ENCODE assay signal across 19 mouse cellular contexts in the genomic region with DNA sequence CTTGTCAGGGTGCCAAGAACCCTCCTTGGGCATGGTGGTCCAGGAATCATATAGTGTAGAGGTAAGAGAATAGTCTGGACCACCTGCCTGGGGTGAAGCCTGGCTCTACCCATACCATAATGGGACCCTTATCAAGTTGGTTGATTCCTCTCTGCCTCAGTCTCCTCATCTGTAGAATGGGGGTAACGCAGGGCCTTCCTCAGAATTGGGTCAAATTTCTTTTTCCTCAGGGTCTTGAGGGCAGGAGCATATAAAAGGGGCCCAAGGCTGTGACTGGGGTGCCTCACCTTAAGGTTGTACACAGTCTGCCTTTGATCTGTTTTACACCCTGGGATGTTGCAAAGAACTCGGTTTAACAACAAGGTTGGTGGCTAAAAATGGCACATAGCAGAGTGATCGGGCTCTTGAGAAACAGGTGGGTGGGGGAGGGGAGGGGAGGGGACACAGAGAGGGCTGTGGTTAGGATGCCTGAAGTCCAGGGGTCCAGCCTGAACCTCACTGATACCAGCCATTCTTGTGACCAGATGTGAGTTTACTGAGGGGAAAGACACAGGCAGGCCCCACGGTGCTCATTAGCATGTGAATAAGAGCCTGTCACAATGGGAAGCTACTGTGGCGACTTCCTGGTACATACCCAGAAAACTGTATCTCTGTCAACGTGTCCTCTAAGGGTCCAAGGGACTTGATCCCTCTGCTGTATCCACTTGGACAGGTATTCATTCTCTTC. TPM values are rescaled to one million over a fixed set of nuclear protein-coding genes. Genes with fewer than 3 reads are reported as not detected.
A peak's percentile ranks its signal among the peaks of the same experiment; 100 is the strongest.
DNase-seq lines count a peak whose midpoint lies in the region; ATAC-seq and TF ChIP-seq lines count a peak whose summit lies in the region.
"Had no signal": no experiment of that assay in that cellular context is flagged by ENCODE, and none has a peak within 500 bp of the region (broad histone marks: within the 10 kb centered on the region; RNA-seq: fewer than 3 reads in every experiment).

No protein-coding gene starts in this region.

- no peaks in the 10 kb centered on the region for H3K27me3 ChIP-seq in midbrain, embryonic 11.5 days (ENCODE audit: control insufficient read depth, insufficient read depth, low read length)
- no peaks in the 10 kb centered on the region for H3K27me3 ChIP-seq in midbrain, embryonic 14.5 days (ENCODE audit: control insufficient read depth, insufficient read depth, low read length)
- no peaks in the 10 kb centered on the region for H3K27me3 ChIP-seq in myocyte (ENCODE audit: control insufficient read depth, insufficient read depth, insufficient read length)
- H3K27me3 ChIP-seq: midbrain, embryonic 12.5 days had no signal

- no peaks in the 10 kb centered on the region for H3K36me3 ChIP-seq in midbrain, embryonic 11.5 days (ENCODE audit: control insufficient read depth, insufficient read depth, low read length)
- no peaks in the 10 kb centered on the region for H3K36me3 ChIP-seq in midbrain, embryonic 14.5 days (ENCODE audit: control insufficient read depth, insufficient read depth, low read length)
- no peaks in the 10 kb centered on the region for H3K36me3 ChIP-seq in myocyte (ENCODE audit: control insufficient read depth, insufficient read depth)
- H3K36me3 ChIP-seq: midbrain, embryonic 12.5 days had no signal

- ATAC-seq in midbrain, embryonic 11.5 days (ENCODE audit: low FRiP score): no peak
- ATAC-seq in midbrain, embryonic 14.5 days (ENCODE audit: low FRiP score, low TSS enrichment): no peak

- WGBS in midbrain, embryonic 11.5 days: 35% methylated on average over 6 of the region's 6 CpGs
- 26% methylated on average over 6 of the region's 6 CpGs for WGBS in midbrain, embryonic 14.5 days

- no peak overlapping the region for H3ac ChIP-seq in myocyte (ENCODE audit: control insufficient read depth, insufficient read length)

- H3K9me3 ChIP-seq in midbrain, embryonic 11.5 days (ENCODE audit: control insufficient read depth, low read length): no peaks in the 10 kb centered on the region
- H3K9me3 ChIP-seq in midbrain, embryonic 14.5 days (ENCODE audit: control insufficient read depth, low read length): no peaks in the 10 kb centered on the region
- H3K9me3 ChIP-seq: midbrain, embryonic 12.5 days had no signal

- peaks cover 4% of the 10 kb centered on the region; the same call in 1 of the 2 replicates for H3K4me1 ChIP-seq in midbrain, embryonic 11.5 days (ENCODE audit: control insufficient read depth, insufficient read depth, low read length)
- no peaks in the 10 kb centered on the region for H3K4me1 ChIP-seq in midbrain, embryonic 14.5 days (ENCODE audit: control insufficient read depth, insufficient read depth, low read length)

- TF ChIP-seq CTCF in gastrocnemius, adult 2 months (IDR thresholded peaks at IDR 0.05): no peak

- no peaks in the 10 kb centered on the region for H3K79me2 ChIP-seq in myocyte (ENCODE audit: control insufficient read depth, insufficient read depth)

- peak overlapping the region; percentile 68 for H3K27ac ChIP-seq in gastrocnemius, adult 2 months
- no peak overlapping the region for H3K27ac ChIP-seq in midbrain, embryonic 11.5 days (ENCODE audit: low read depth, low read length)
- H3K27ac ChIP-seq in midbrain, embryonic 14.5 days (replicated peaks; ENCODE audit: low read depth, low read length): no peak overlapping the region
- H3K27ac ChIP-seq: midbrain, embryonic 12.5 days had no signal

- DNase-seq in gastrocnemius, adult 2 months: no peak
- DNase-seq in gastrocnemius, postnatal 25 days: no peak
- DNase-seq in midbrain, embryonic 11.5 days (ENCODE audit: low spot score, missing footprints): no peak
- DNase-seq in midbrain, embryonic 14.5 days: no peak
- DNase-seq in thymus, postnatal 4 days: peak; percentile 60
- no peak for DNase-seq in gastrocnemius, adult 8-10 months (ENCODE audit: low spot score in 2 of 2)
- no peak for DNase-seq in kidney, postnatal 36 days
- DNase-seq: adrenal gland, postnatal 36 days; cerebellum, adult 2 months; gastrocnemius, postnatal 10 days; kidney, adult 11 months; kidney, postnatal 4 days; right cerebral cortex, postnatal 4 days had no signal

- no peak overlapping the region for H3K4me2 ChIP-seq in midbrain, embryonic 11.5 days
- no peak overlapping the region for H3K4me2 ChIP-seq in midbrain, embryonic 14.5 days (ENCODE audit: low read length)
- H3K4me2 ChIP-seq in myocyte (ENCODE audit: low read depth): peak overlapping the region; percentile 63
- H3K4me2 ChIP-seq: lung, embryonic 14.5 days; midbrain, embryonic 12.5 days had no signal

- TF ChIP-seq POLR2A in myocyte (IDR thresholded peaks at IDR 0.05; ENCODE audit: insufficient read length, low read depth): no peak

- intact Hi-C loops in gastrocnemius, adult 2 months (cut with DNase I): no loop called here

- H3K9ac ChIP-seq in midbrain, embryonic 11.5 days (ENCODE audit: low read length): peak overlapping the region; percentile 3; the same call in 1 of the 2 replicates
- H3K9ac ChIP-seq in midbrain, embryonic 14.5 days (replicated peaks; ENCODE audit: low read length): no peak overlapping the region
- H3K9ac ChIP-seq: lung, embryonic 14.5 days; midbrain, embryonic 12.5 days had no signal

- H3K4me3 ChIP-seq in gastrocnemius, adult 2 months: no peak overlapping the region
- no peak overlapping the region for H3K4me3 ChIP-seq in midbrain, embryonic 11.5 days (ENCODE audit: low read depth, low read length)
- no peak overlapping the region for H3K4me3 ChIP-seq in midbrain, embryonic 14.5 days (replicated peaks; ENCODE audit: low read depth, low read length)
- no peak overlapping the region for H3K4me3 ChIP-seq in myocyte
- H3K4me3 ChIP-seq: midbrain, embryonic 12.5 days had no signal

TF ChIP-seq in myocyte, 11 proteins besides CTCF, POLR2A, EP300 and RAD21:
- TF ChIP-seq SRF (IDR thresholded peaks at IDR 0.05; ENCODE audit: control insufficient read depth, insufficient read length, low read depth) (no peak), CEBPB (IDR thresholded peaks at IDR 0.05; ENCODE audit: insufficient read depth, poor library complexity, severe bottlenecking) (no peak), E2F4 (IDR thresholded peaks at IDR 0.05; ENCODE audit: insufficient read depth) (no peak), TCF12 (IDR thresholded peaks at IDR 0.05; ENCODE audit: insufficient read depth, poor library complexity, severe bottlenecking) (no peak), MYOD1 (IDR thresholded peaks at IDR 0.05; ENCODE audit: control insufficient read depth in 1 of 3, insufficient read length in 2 of 3, low read depth in 2 of 3) (peak in 1 of 3 experiments; percentile 61), MYOG (IDR thresholded peaks at IDR 0.05; ENCODE audit: control insufficient read depth in 1 of 3, insufficient read depth in 1 of 3, insufficient read length in 2 of 3, low read depth in 2 of 3) (peak in 1 of 3 experiments; percentile 15)

RNA-seq across cellular contexts. Expression of a gene that starts 9.2 kb away (rescaled TPM):
- under 1 TPM in 1 of 2 experiments, not detected in 1; 0.31 TPM for total RNA-seq in gastrocnemius, adult 2 months (2021)
- not detected for total RNA-seq in gastrocnemius, postnatal 25 days (2021)
- 3.0 and 3.7 TPM in 2 replicates for polyA plus RNA-seq in midbrain, embryonic 11.5 days (2014; fragmentation: Nextera tagmentation; extraction: Ambion mirVana)
- polyA plus RNA-seq in midbrain, embryonic 14.5 days (2014; fragmentation: Nextera tagmentation; extraction: Ambion mirVana): 7.6 and 9.8 TPM in 2 replicates
- 20.5 TPM for polyA plus RNA-seq in myocyte (2012; fragmentation: generic; extraction: Trizol)
- not detected for total RNA-seq in gastrocnemius, adult 8-10 months (2022)
- total RNA-seq: adrenal gland, postnatal 36 days; gastrocnemius, postnatal 10 days; heart, postnatal 10 days; left cerebral cortex, postnatal 36 days had no signal
- polyA plus RNA-seq: testis, adult 2 months had no signal

RNA-seq across cellular contexts. Expression of a gene that starts 43.7 kb away (rescaled TPM):
- total RNA-seq in gastrocnemius, adult 2 months (2021): 1 to 10 TPM; 6.2 to 6.4 TPM
- 1 to 10 TPM; 7.0 to 7.4 TPM for total RNA-seq in gastrocnemius, postnatal 25 days (2021)
- polyA plus RNA-seq in midbrain, embryonic 11.5 days (2014; fragmentation: Nextera tagmentation; extraction: Ambion mirVana): 1.7 and 2.3 TPM in 2 replicates
- 1.1 and 2.7 TPM in 2 replicates for polyA plus RNA-seq in midbrain, embryonic 14.5 days (2014; fragmentation: Nextera tagmentation; extraction: Ambion mirVana)
- polyA plus RNA-seq in myocyte (2012; fragmentation: generic; extraction: Trizol): 5.3 TPM
- 1 to 10 TPM; 2.3 to 5.2 (median 3.8) TPM for total RNA-seq in gastrocnemius, adult 8-10 months (2022)
